Mouse (Mus musculus) spleen, adult 2 months (tissue): ENCODE measurements at regions not wholly inside any gene's neighbourhood (a gene's known extent, or its start where the extent isn't known, plus 50 kb on each side); places are given as distances from the start of the nearest gene placed in this dataset.

Experiments used
- DNase-seq, 2 experiments: peaks; one replicate each; pipeline versions ENCODE4 v3.0.0 to v3.0.0-alpha.2; 2012 to 2021; ENCODE audit warnings: low spot score in 2 of 2, low read depth in 1 of 2
- H3K27ac ChIP-seq: fragments of 200-500 bp; 2 replicates; pipeline ENCODE4 v1.5.1; 2012; ENCODE audit warnings: low read length, inconsistent platforms; ENCODE audit not compliant: insufficient read depth
- H3K27me3 ChIP-seq: fragments of 200-500 bp; 2 replicates; pipeline ENCODE4 v1.6.1; 2012; ENCODE audit warnings: mild to moderate bottlenecking, moderate library complexity, low read length, inconsistent platforms; ENCODE audit not compliant: control insufficient read depth, insufficient read depth
- H3K36me3 ChIP-seq: fragments of 200-500 bp; 2 replicates; pipeline ENCODE4 v1.6.1; 2012; ENCODE audit warnings: mild to moderate bottlenecking, low read length, inconsistent platforms; ENCODE audit not compliant: control insufficient read depth, insufficient read depth
- H3K4me1 ChIP-seq: fragments of 200-500 bp; 2 replicates; pipeline ENCODE4 v1.6.1; 2011; ENCODE audit warnings: inconsistent platforms; ENCODE audit not compliant: control insufficient read depth, insufficient read depth, insufficient read length
- H3K4me3 ChIP-seq: fragments of 200-500 bp; 2 replicates; pipeline ENCODE4 v1.5.1; 2011; ENCODE audit warnings: mild to moderate bottlenecking, inconsistent platforms; ENCODE audit not compliant: insufficient read depth, insufficient read length; ENCODE audit errors: extremely low read depth
- CTCF ChIP-seq: fragments of 200-500 bp; IDR thresholded peaks from 2 replicates; pipeline ENCODE4 v1.5.1; 2011; ENCODE audit warnings: mild to moderate bottlenecking, inconsistent platforms; ENCODE audit not compliant: insufficient read depth, insufficient read length, insufficient replicate concordance; ENCODE audit errors: extremely low read depth
- POLR2A ChIP-seq: fragments of 200-500 bp; IDR thresholded peaks from 2 replicates; pipeline ENCODE4 v1.6.1; 2011; ENCODE audit warnings: low read depth, low read length, inconsistent platforms
- WGBS: fragments of 180-500 bp; shearing (Covaris S2); methylation state at CpG from one replicate; pipeline ENCODE4 v1.1.7; 2018; 5-methylcytosine and 5-hydroxymethylcytosine counted together

- TF ChIP-seq CTCF, result no peak
- TF ChIP-seq POLR2A, result no peak
- Histone ChIP-seq H3K4me1 (no peaks in the 10 kb centered on the region), H3K27me3 (no peaks in the 10 kb centered on the region), H3K36me3 (no peaks in the 10 kb centered on the region), H3K4me3 (no peak overlapping the region), H3K27ac (no peak overlapping the region)
- DNase-seq, result no peak
- 36% methylated on average over 9 of the region's 9 CpGs for WGBS
Measured at GRCm38 (mm10) chr15:52505278-52505831, 1379.4 kb upstream of the Gm7489 start.

- Histone ChIP-seq H3K4me1 (no peaks in the 10 kb centered on the region), H3K27ac (no peak overlapping the region), H3K27me3 (no peaks in the 10 kb centered on the region), H3K36me3 (no peaks in the 10 kb centered on the region), H3K4me3 (no peak overlapping the region)
- DNase-seq, result no peak
- 9% methylated on average over 7 of the region's 7 CpGs for WGBS
- TF ChIP-seq CTCF, result peak; percentile 37; the same call in 1 of the 2 replicates
- no peak for TF ChIP-seq POLR2A
Measured at GRCm38 (mm10) chr15:52506930-52507329, 1377.8 kb upstream of the Gm7489 start.

- WGBS, result 86% methylated on average over 2 of the region's 2 CpGs
- Histone ChIP-seq H3K27me3 (no peaks in the 10 kb centered on the region), H3K4me3 (no peak overlapping the region), H3K36me3 (no peaks in the 10 kb centered on the region), H3K27ac (no peak overlapping the region), H3K4me1 (no peaks in the 10 kb centered on the region)
- no peak for DNase-seq
- TF ChIP-seq CTCF (no peak), POLR2A (no peak)
Measured at GRCm38 (mm10) chr15:52508609-52509008, 1376.1 kb upstream of the Gm7489 start.

GRCm38 (mm10) chr15:52510137-52510536, 1374.6 kb upstream of the Gm7489 start:
- no peaks in the 10 kb centered on the region for H3K4me1 ChIP-seq
- no peaks in the 10 kb centered on the region for H3K36me3 ChIP-seq
- H3K27me3 ChIP-seq, result no peaks in the 10 kb centered on the region
- TF ChIP-seq POLR2A (no peak), CTCF (no peak)
- no peak for DNase-seq
- no peak overlapping the region for H3K4me3 ChIP-seq
- no peak overlapping the region for H3K27ac ChIP-seq
- WGBS, result 23% methylated on average over 4 of the region's 4 CpGs

- no peak for DNase-seq
- Histone ChIP-seq H3K36me3 (no peaks in the 10 kb centered on the region), H3K4me1 (no peaks in the 10 kb centered on the region), H3K27me3 (no peaks in the 10 kb centered on the region), H3K27ac (no peak overlapping the region), H3K4me3 (no peak overlapping the region)
- 92% methylated on average over 2 of the region's 2 CpGs for WGBS
- no peak for TF ChIP-seq POLR2A
Measured at GRCm38 (mm10) chr15:52536594-52536993, 1348.1 kb upstream of the Gm7489 start.

GRCm38 (mm10) chr15:52558682-52559081, 1326.0 kb upstream of the Gm7489 start:
- H3K27ac ChIP-seq, result no peak overlapping the region
- TF ChIP-seq POLR2A, result no peak
- no peak for TF ChIP-seq CTCF
- no peaks in the 10 kb centered on the region for H3K27me3 ChIP-seq
- no peak overlapping the region for H3K4me3 ChIP-seq
- DNase-seq, result no peak
- no peaks in the 10 kb centered on the region for H3K36me3 ChIP-seq
- H3K4me1 ChIP-seq, result no peaks in the 10 kb centered on the region

GRCm38 (mm10) chr15:52564078-52564477, 1320.6 kb upstream of the Gm7489 start:
- no peak overlapping the region for H3K27ac ChIP-seq
- no peak for DNase-seq
- no peaks in the 10 kb centered on the region for H3K27me3 ChIP-seq
- no peaks in the 10 kb centered on the region for H3K4me1 ChIP-seq
- H3K36me3 ChIP-seq, result no peaks in the 10 kb centered on the region
- TF ChIP-seq POLR2A, result no peak
- TF ChIP-seq CTCF, result no peak
- 87% methylated on average over 1 of the region's 1 CpGs for WGBS
- H3K4me3 ChIP-seq, result no peak overlapping the region

- Histone ChIP-seq H3K27me3 (no peaks in the 10 kb centered on the region), H3K4me3 (no peak overlapping the region), H3K4me1 (no peaks in the 10 kb centered on the region), H3K36me3 (no peaks in the 10 kb centered on the region), H3K27ac (no peak overlapping the region)
- TF ChIP-seq POLR2A, result no peak
- no peak for TF ChIP-seq CTCF
- DNase-seq, result peak in 1 of 2 experiments; percentile 25
- 14% methylated on average over 5 of the region's 5 CpGs for WGBS
Measured at GRCm38 (mm10) chr15:52565449-52565851, 1319.3 kb upstream of the Gm7489 start.
